Mouse (Mus musculus): ENCODE results near the gene Plxdc1.
A peak's percentile ranks its signal among the peaks of the same experiment; 100 is the strongest.

DNA sequence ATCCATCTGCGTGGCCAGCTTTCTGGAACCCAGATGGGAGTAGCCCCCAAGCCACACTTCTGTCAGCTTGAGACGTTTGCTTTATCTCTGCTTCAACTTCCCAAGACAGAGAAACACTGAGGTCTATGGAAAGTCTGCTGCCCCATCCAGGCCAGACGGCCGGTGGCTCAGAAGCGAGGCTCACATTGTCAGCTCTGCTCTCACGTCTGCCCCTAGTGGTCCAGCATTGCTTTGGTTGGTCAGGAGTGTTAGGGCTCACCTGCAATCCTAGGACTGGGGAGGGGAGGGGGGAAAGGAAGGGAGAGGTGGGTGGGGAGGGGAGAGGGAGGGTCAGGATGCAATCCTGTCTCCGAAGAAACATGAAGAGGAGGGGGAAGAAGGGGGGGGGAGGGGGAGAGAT lies 38.8 kb downstream of the Plxdc1 start:
- no peak for TF ChIP-seq POLR2A (IDR thresholded peaks at IDR 0.05; ENCODE audit: borderline replicate concordance, control insufficient read depth, low read depth, low read length)
- peak; percentile 70 for TF ChIP-seq CTCF (IDR thresholded peaks at IDR 0.05; ENCODE audit: control insufficient read depth, insufficient read depth, low read length)
